Mouse (Mus musculus) small intestine, adult 2 months (tissue): Measurements from ENCODE around the gene Slc35a1.

Experiments used
- CTCF ChIP-seq: fragments of 200-500 bp; IDR thresholded peaks from 2 replicates; pipeline ENCODE4 v1.5.1; 2012; ENCODE audit warnings: low read depth, mild to moderate bottlenecking, control low read depth, inconsistent platforms, low read length, moderate library complexity, mixed read lengths; ENCODE audit not compliant: insufficient replicate concordance, insufficient read length; ENCODE audit errors: extremely low read depth
- POLR2A ChIP-seq: fragments of 200-500 bp; IDR thresholded peaks from 2 replicates; pipeline ENCODE4 v1.6.1; 2012; ENCODE audit warnings: low read depth, mild to moderate bottlenecking, control low read depth, inconsistent platforms, low read length, moderate library complexity

- TF ChIP-seq CTCF = no peak
- no peak for TF ChIP-seq POLR2A
These were observed 47.4 kb downstream of the Slc35a1 start for GRCm38 (mm10) chr4:34639745-34640364.
